Mouse (Mus musculus): ENCODE measurements around the gene Spag16. TPM values are rescaled to one million over a fixed set of nuclear protein-coding genes. Genes with fewer than 3 reads are reported as not detected.

The Spag16 gene
- polyA plus RNA-seq, 1 experiment from 2014 or later = 1.7 TPM

- Histone ChIP-seq H3K36me3 (ENCODE audit: control insufficient read depth, insufficient read depth, low read length) (no peaks in the 10 kb centered on the region), H3K9ac (ENCODE audit: low read length) (no peak overlapping the region), H3K4me2 (ENCODE audit: low read depth, severe bottlenecking) (no peak overlapping the region), H3K27ac (replicated peaks; ENCODE audit: low read depth, low read length) (no peak overlapping the region), H3K9me3 (ENCODE audit: control insufficient read depth, low read length) (no peaks in the 10 kb centered on the region), H3K4me1 (ENCODE audit: control insufficient read depth, insufficient read depth, low read length) (no peaks in the 10 kb centered on the region), H3K27me3 (ENCODE audit: control insufficient read depth, insufficient read depth, low read length) (no peaks in the 10 kb centered on the region), H3K4me3 (ENCODE audit: low read depth, low read length) (no peak overlapping the region)
- ATAC-seq (ENCODE audit: insufficient number of reproducible peaks, low FRiP score, low TSS enrichment, low read depth) (no peak), DNase-seq (ENCODE audit: low spot score) (no peak)
- WGBS = 73% methylated on average over 1 of the region's 1 CpGs
Observed at GRCm38 (mm10) chr1:70283388-70283787, 456.6 kb downstream of the Spag16 start.

DNA sequence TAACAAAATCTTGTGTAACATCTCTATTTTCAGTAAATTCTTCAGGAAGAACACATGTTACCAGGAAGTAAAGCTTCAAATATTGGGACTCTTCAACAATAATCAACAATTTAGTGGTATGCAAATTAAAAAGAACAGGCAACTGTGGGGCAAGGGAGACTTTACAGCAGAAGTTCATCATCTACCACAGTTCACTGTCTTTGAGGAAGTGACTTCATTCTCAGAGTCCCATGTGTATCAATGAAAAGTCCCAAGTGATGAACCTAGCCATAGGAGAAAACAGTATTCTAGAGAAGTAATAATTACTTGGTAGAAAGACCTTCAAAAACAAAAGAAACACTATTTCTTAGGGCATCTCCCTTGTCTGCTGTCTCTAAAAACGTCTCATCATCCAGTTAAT is 457.4 kb downstream of the Spag16 start:
- ATAC-seq (ENCODE audit: insufficient number of reproducible peaks, low FRiP score, low TSS enrichment, low read depth) (no peak), DNase-seq (ENCODE audit: low spot score) (no peak)
- H3K4me1 ChIP-seq (ENCODE audit: control insufficient read depth, insufficient read depth, low read length) = no peaks in the 10 kb centered on the region
- H3K4me3 ChIP-seq (ENCODE audit: low read depth, low read length) = no peak overlapping the region
- H3K36me3 ChIP-seq (ENCODE audit: control insufficient read depth, insufficient read depth, low read length) = no peaks in the 10 kb centered on the region
- WGBS = 72% methylated on average over 1 of the region's 1 CpGs
- no peak overlapping the region for H3K9ac ChIP-seq (ENCODE audit: low read length)
- H3K27ac ChIP-seq (replicated peaks; ENCODE audit: low read depth, low read length) = no peak overlapping the region
- no peaks in the 10 kb centered on the region for H3K27me3 ChIP-seq (ENCODE audit: control insufficient read depth, insufficient read depth, low read length)
- H3K4me2 ChIP-seq (ENCODE audit: low read depth, severe bottlenecking) = no peak overlapping the region
- no peaks in the 10 kb centered on the region for H3K9me3 ChIP-seq (ENCODE audit: control insufficient read depth, low read length)

GRCm38 (mm10) chr1:70316128-70316765 is 489.5 kb downstream of the Spag16 start:
- WGBS = 87% methylated on average over 13 of the region's 13 CpGs
- no peak overlapping the region for H3K9ac ChIP-seq (ENCODE audit: low read length)
- H3K4me3 ChIP-seq (ENCODE audit: low read depth, low read length) = no peak overlapping the region
- H3K4me1 ChIP-seq (ENCODE audit: control insufficient read depth, insufficient read depth, low read length) = no peaks in the 10 kb centered on the region
- no peaks in the 10 kb centered on the region for H3K27me3 ChIP-seq (ENCODE audit: control insufficient read depth, insufficient read depth, low read length)
- ATAC-seq (ENCODE audit: insufficient number of reproducible peaks, low FRiP score, low TSS enrichment, low read depth) (no peak), DNase-seq (ENCODE audit: low spot score) (no peak)
- H3K9me3 ChIP-seq (ENCODE audit: control insufficient read depth, low read length) = no peaks in the 10 kb centered on the region
- no peak overlapping the region for H3K27ac ChIP-seq (replicated peaks; ENCODE audit: low read depth, low read length)
- no peaks in the 10 kb centered on the region for H3K36me3 ChIP-seq (ENCODE audit: control insufficient read depth, insufficient read depth, low read length)
- H3K4me2 ChIP-seq (ENCODE audit: low read depth, severe bottlenecking) = no peak overlapping the region

- Histone ChIP-seq H3K4me3 (ENCODE audit: low read depth, low read length) (no peak overlapping the region), H3K4me1 (ENCODE audit: control insufficient read depth, insufficient read depth, low read length) (no peaks in the 10 kb centered on the region), H3K27me3 (ENCODE audit: control insufficient read depth, insufficient read depth, low read length) (no peaks in the 10 kb centered on the region), H3K27ac (replicated peaks; ENCODE audit: low read depth, low read length) (no peak overlapping the region), H3K4me2 (ENCODE audit: low read depth, severe bottlenecking) (no peak overlapping the region), H3K9me3 (ENCODE audit: control insufficient read depth, low read length) (no peaks in the 10 kb centered on the region), H3K36me3 (ENCODE audit: control insufficient read depth, insufficient read depth, low read length) (no peaks in the 10 kb centered on the region), H3K9ac (ENCODE audit: low read length) (no peak overlapping the region)
- no peak for ATAC-seq (ENCODE audit: insufficient number of reproducible peaks, low FRiP score, low TSS enrichment, low read depth)
- DNase-seq (ENCODE audit: low spot score) = no peak
- 81% methylated on average over 4 of the region's 4 CpGs for WGBS
Observed at GRCm38 (mm10) chr1:70320951-70321350, 494.2 kb downstream of the Spag16 start.

DNA sequence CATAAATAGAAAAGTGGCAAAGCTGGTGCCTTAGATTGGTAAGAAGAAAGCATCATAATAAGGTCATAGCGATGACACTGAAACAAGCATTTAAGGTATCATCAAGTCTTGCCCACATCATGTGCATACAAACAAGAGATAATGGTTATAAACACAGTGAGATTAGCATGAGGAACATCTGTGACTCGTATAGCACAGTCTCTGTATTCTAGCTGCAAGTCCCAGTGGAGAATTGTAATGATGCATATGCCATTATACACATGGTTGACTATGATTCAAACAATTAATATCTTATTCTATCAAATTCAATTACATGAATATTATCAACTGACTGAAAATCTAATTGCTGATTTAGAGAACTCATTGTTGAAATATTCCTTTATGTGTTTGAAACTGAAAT is 519.4 kb downstream of the Spag16 start:
- H3K9me3 ChIP-seq (ENCODE audit: control insufficient read depth, low read length) = no peaks in the 10 kb centered on the region
- no peak overlapping the region for H3K4me3 ChIP-seq (ENCODE audit: low read depth, low read length)
- no peak overlapping the region for H3K9ac ChIP-seq (ENCODE audit: low read length)
- no peak for ATAC-seq (ENCODE audit: insufficient number of reproducible peaks, low FRiP score, low TSS enrichment, low read depth)
- H3K4me1 ChIP-seq (ENCODE audit: control insufficient read depth, insufficient read depth, low read length) = no peaks in the 10 kb centered on the region
- H3K4me2 ChIP-seq (ENCODE audit: low read depth, severe bottlenecking) = no peak overlapping the region
- H3K27ac ChIP-seq (replicated peaks; ENCODE audit: low read depth, low read length) = no peak overlapping the region
- WGBS = 78% methylated on average over 2 of the region's 2 CpGs
- H3K36me3 ChIP-seq (ENCODE audit: control insufficient read depth, insufficient read depth, low read length) = no peaks in the 10 kb centered on the region
- no peak for DNase-seq (ENCODE audit: low spot score)
- H3K27me3 ChIP-seq (ENCODE audit: control insufficient read depth, insufficient read depth, low read length) = no peaks in the 10 kb centered on the region

- Histone ChIP-seq H3K4me1 (ENCODE audit: control insufficient read depth, insufficient read depth, low read length) (no peaks in the 10 kb centered on the region), H3K36me3 (ENCODE audit: control insufficient read depth, insufficient read depth, low read length) (no peaks in the 10 kb centered on the region), H3K9ac (ENCODE audit: low read length) (no peak overlapping the region), H3K9me3 (ENCODE audit: control insufficient read depth, low read length) (no peaks in the 10 kb centered on the region), H3K27ac (replicated peaks; ENCODE audit: low read depth, low read length) (no peak overlapping the region), H3K27me3 (ENCODE audit: control insufficient read depth, insufficient read depth, low read length) (no peaks in the 10 kb centered on the region), H3K4me2 (ENCODE audit: low read depth, severe bottlenecking) (no peak overlapping the region), H3K4me3 (ENCODE audit: low read depth, low read length) (no peak overlapping the region)
- WGBS = 72% methylated on average over 3 of the region's 3 CpGs
- ATAC-seq (ENCODE audit: insufficient number of reproducible peaks, low FRiP score, low TSS enrichment, low read depth) (no peak), DNase-seq (ENCODE audit: low spot score) (no peak)
Observed at GRCm38 (mm10) chr1:70351371-70351770, 524.6 kb downstream of the Spag16 start.

DNA sequence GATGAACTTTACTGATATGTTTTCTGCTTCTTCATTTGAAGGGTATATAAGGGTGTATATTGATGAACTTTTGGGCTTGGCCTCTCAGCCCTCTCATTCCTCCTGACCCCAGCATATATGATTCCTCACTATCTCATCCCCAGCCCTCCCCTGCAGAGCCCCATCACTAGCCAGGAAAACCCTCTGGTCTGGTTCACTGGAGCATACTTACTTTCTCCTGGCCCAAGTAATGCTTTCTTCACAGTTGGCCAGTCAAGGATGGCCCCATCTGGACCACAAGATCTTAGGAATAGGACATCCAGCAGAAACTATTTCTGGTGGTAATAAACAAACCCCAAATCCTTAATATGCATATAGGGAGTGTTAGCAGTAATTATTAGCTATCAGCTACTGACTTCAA is 527.2 kb downstream of the Spag16 start:
- Histone ChIP-seq H3K4me1 (ENCODE audit: control insufficient read depth, insufficient read depth, low read length) (no peaks in the 10 kb centered on the region), H3K9ac (ENCODE audit: low read length) (no peak overlapping the region), H3K9me3 (ENCODE audit: control insufficient read depth, low read length) (no peaks in the 10 kb centered on the region), H3K27ac (replicated peaks; ENCODE audit: low read depth, low read length) (no peak overlapping the region), H3K4me2 (ENCODE audit: low read depth, severe bottlenecking) (no peak overlapping the region), H3K4me3 (ENCODE audit: low read depth, low read length) (no peak overlapping the region), H3K27me3 (ENCODE audit: control insufficient read depth, insufficient read depth, low read length) (no peaks in the 10 kb centered on the region), H3K36me3 (ENCODE audit: control insufficient read depth, insufficient read depth, low read length) (no peaks in the 10 kb centered on the region)
- no peak for ATAC-seq (ENCODE audit: insufficient number of reproducible peaks, low FRiP score, low TSS enrichment, low read depth)
- DNase-seq (ENCODE audit: low spot score) = no peak

DNA sequence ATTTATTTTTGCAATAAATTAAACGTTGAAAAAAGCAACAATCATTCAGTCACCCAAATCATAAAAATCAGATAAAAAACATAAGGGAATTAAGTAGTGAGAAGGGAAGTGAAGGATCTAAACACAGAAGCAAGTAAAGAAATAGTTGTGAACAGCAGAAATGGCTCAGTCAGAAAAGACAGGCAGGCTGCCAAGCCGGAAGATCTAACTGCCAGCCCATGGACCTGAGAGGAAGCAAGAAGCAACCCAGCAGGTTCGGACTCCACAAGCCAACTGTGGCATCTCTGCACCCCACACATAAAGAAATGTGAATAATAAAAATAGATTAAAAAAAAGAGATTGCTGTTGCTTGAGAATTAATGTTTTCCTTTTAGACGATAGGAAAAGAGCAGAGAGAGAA is 545.0 kb downstream of the Spag16 start:
- H3K4me3 ChIP-seq (ENCODE audit: low read depth, low read length) = no peak overlapping the region
- no peaks in the 10 kb centered on the region for H3K9me3 ChIP-seq (ENCODE audit: control insufficient read depth, low read length)
- H3K9ac ChIP-seq (ENCODE audit: low read length) = no peak overlapping the region
- H3K27ac ChIP-seq (replicated peaks; ENCODE audit: low read depth, low read length) = no peak overlapping the region
- H3K4me2 ChIP-seq (ENCODE audit: low read depth, severe bottlenecking) = no peak overlapping the region
- H3K36me3 ChIP-seq (ENCODE audit: control insufficient read depth, insufficient read depth, low read length) = no peaks in the 10 kb centered on the region
- no peak for ATAC-seq (ENCODE audit: insufficient number of reproducible peaks, low FRiP score, low TSS enrichment, low read depth)
- H3K27me3 ChIP-seq (ENCODE audit: control insufficient read depth, insufficient read depth, low read length) = no peaks in the 10 kb centered on the region
- 72% methylated on average over 4 of the region's 4 CpGs for WGBS
- DNase-seq (ENCODE audit: low spot score) = no peak
- no peaks in the 10 kb centered on the region for H3K4me1 ChIP-seq (ENCODE audit: control insufficient read depth, insufficient read depth, low read length)

DNA sequence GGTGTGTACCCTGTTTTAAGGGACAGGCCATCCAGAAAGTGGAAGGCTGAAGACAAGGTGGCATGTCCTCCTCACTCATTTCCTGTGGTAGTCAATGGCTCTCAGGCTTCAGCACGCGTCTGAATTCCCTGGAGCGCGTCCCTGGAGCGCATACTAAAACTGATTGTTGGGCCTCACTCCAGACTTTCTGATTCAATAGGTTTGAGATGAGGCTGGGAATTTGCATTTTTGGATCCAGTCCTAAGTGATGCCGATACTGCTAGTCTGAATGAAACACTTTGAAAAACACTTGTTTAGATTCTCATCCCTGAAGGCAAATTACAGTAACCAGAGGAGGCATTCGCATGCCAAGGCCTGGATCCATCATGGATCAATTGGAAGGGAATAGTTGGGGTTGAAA is 553.3 kb downstream of the Spag16 start:
- no peaks in the 10 kb centered on the region for H3K36me3 ChIP-seq (ENCODE audit: control insufficient read depth, insufficient read depth, low read length)
- H3K4me2 ChIP-seq (ENCODE audit: low read depth, severe bottlenecking) = no peak overlapping the region
- no peaks in the 10 kb centered on the region for H3K27me3 ChIP-seq (ENCODE audit: control insufficient read depth, insufficient read depth, low read length)
- no peak overlapping the region for H3K4me3 ChIP-seq (ENCODE audit: low read depth, low read length)
- no peak overlapping the region for H3K27ac ChIP-seq (replicated peaks; ENCODE audit: low read depth, low read length)
- H3K4me1 ChIP-seq (ENCODE audit: control insufficient read depth, insufficient read depth, low read length) = no peaks in the 10 kb centered on the region
- ATAC-seq (ENCODE audit: insufficient number of reproducible peaks, low FRiP score, low TSS enrichment, low read depth) = no peak
- DNase-seq (ENCODE audit: low spot score) = no peak
- H3K9me3 ChIP-seq (ENCODE audit: control insufficient read depth, low read length) = no peaks in the 10 kb centered on the region
- 96% methylated on average over 7 of the region's 7 CpGs for WGBS
- no peak overlapping the region for H3K9ac ChIP-seq (ENCODE audit: low read length)

Measured in limb, embryonic 11.5 days (tissue).